Mouse (Mus musculus) CD4-positive helper T cell, adult 2 months (primary cell): ENCODE measurements at regions not wholly inside any gene's neighbourhood (a gene's known extent, or its start where the extent isn't known, plus 50 kb on each side); places are given as distances from the start of the nearest gene placed in this dataset.

ENCODE experiments used
- DNase-seq: peaks from one replicate; pipeline ENCODE4 v3.0.0-alpha.2; 2012; ENCODE audit warnings: low read depth, missing footprints, low spot score

- no peak for DNase-seq
These were observed 106.4 kb downstream of the Plxna1 start for GRCm38 (mm10) chr6:89256022-89256421.

- DNase-seq: no peak
These were observed 105.7 kb downstream of the Plxna1 start for GRCm38 (mm10) chr6:89256630-89257292.

- peak; percentile 31 for DNase-seq
These were observed 105.0 kb downstream of the Plxna1 start for GRCm38 (mm10) chr6:89257416-89257815.

- no peak for DNase-seq
These were observed 104.3 kb downstream of the Plxna1 start for GRCm38 (mm10) chr6:89258140-89258539.

GRCm38 (mm10) chr6:89259406-89259994 lies 102.9 kb downstream of the Plxna1 start:
- DNase-seq: no peak

GRCm38 (mm10) chr6:89262958-89263357 lies 99.5 kb downstream of the Plxna1 start:
- DNase-seq: no peak

GRCm38 (mm10) chr6:89265296-89265695 lies 97.1 kb downstream of the Plxna1 start:
- DNase-seq: peak; percentile 29
